Mouse (Mus musculus) midbrain, embryonic 15.5 days (tissue): ENCODE measurements around the gene Olfr993. TPM values are rescaled to one million over a fixed set of nuclear protein-coding genes. Genes with fewer than 3 reads are reported as not detected.

ENCODE experiments used
- ATAC-seq: fragments of 200-750 bp; cut with Nextera tagmentation; replicated peaks from 2 replicates; pipeline ENCODE4 v1.8.0; 2017; ENCODE audit warnings: moderate TSS enrichment
- H3K27ac ChIP-seq: fragments of 300-500 bp; sonication (generic); 2 replicates; pipeline ENCODE4 v1.5.1; 2015; ENCODE audit warnings: mild to moderate bottlenecking, inconsistent platforms
- H3K27me3 ChIP-seq: fragments of 300-500 bp; sonication (generic); replicated peaks from 2 replicates; pipeline ENCODE4 v1.6.1; 2015; ENCODE audit warnings: inconsistent platforms
- H3K36me3 ChIP-seq: fragments of 300-500 bp; sonication (generic); replicated peaks from 2 replicates; pipeline ENCODE4 v1.6.1; 2015; ENCODE audit warnings: inconsistent platforms
- H3K4me1 ChIP-seq: fragments of 300-500 bp; sonication (generic); 2 replicates; pipeline ENCODE4 v1.6.1; 2015; ENCODE audit warnings: inconsistent platforms
- H3K4me2 ChIP-seq: fragments of 300-500 bp; sonication (generic); 2 replicates; pipeline ENCODE4 v1.6.1; 2015; ENCODE audit warnings: inconsistent platforms, mild to moderate bottlenecking, moderate library complexity
- H3K4me3 ChIP-seq: fragments of 300-500 bp; sonication (generic); 2 replicates; pipeline ENCODE4 v1.5.1; 2015; ENCODE audit warnings: mild to moderate bottlenecking, inconsistent platforms
- H3K9ac ChIP-seq: fragments of 300-500 bp; sonication (generic); 2 replicates; pipeline ENCODE4 v1.6.1; 2015; ENCODE audit warnings: mild to moderate bottlenecking, inconsistent platforms
- H3K9me3 ChIP-seq: fragments of 300-500 bp; sonication (generic); 2 replicates; pipeline ENCODE4 v1.6.1; 2016; ENCODE audit warnings: inconsistent platforms
- WGBS: fragments of 180-500 bp; shearing (Covaris S2); methylation state at CpG from one replicate; pipeline ENCODE4 v1.1.7; 2015; ENCODE audit warnings: mixed read lengths; 5-methylcytosine and 5-hydroxymethylcytosine counted together
- polyA plus RNA-seq: library from polyadenylated mRNA; unstranded; fragments of >200 nt; fragmentation: Nextera tagmentation; extraction: Ambion mirVana; gene quantifications from 2 replicates; pipeline ENCODE4 v1.2.1, GENCODE M21; 2015

Olfr993 gene
- polyA plus RNA-seq = not detected in 2 replicates

DNA sequence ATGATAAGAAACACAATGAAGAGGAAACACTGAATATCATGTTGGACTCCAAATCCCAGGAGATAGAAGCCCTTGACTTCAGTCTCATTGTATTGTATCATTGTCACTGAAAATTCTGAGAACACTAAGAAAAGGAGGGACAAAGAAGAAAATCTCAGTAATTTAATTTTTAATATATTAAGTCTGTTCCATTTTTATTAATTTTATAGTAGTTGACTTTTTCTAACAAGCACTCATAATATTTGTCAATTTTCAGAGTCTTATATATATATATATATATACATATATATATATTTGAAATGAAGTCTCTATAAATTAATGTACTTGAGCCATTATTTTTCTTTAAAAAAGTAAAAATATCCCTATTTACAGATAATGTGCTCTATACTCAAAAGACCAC, at the start of gene Olfr993:
TSS of gene Olfr993 (minus strand) at position 101 of the 400 bp plus-strand sequence.
- Histone ChIP-seq H3K4me2 (no peak within 1 kb of the TSS), H3K9ac (no peak within 1 kb of the TSS), H3K27me3 (no peaks in the 10 kb centered on the region), H3K9me3 (no peaks in the 10 kb centered on the region), H3K27ac (no peak within 1 kb of the TSS), H3K36me3 (no peaks in the 10 kb centered on the region), H3K4me1 (no peaks in the 10 kb centered on the region), H3K4me3 (no peak within 1 kb of the TSS)
- ATAC-seq = no peak

DNA sequence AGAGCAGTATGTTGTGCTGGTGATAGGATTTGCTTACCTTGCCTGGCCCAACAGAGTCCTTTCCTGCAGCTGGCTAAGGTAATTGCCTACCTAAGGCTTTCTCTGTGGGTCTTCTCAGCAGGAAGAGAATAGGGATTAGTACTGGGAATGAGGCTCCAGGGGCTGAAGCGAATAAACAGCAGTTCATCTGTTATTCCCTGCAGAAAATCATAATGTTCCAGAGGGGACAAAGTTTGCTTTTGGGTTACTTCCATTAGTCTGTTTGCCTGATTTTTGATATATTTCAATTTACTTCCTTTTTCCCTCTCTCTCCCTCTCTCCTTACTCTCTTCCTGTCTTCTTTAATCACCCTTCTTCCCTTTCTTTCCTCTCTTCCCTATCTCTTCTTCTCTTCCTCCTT, 28.9 kb upstream of the Olfr993 start, which contains the start of gene Olfr995:
TSS of gene Olfr995 (minus strand) at position 101 of the 400 bp plus-strand sequence.
- Histone ChIP-seq H3K27ac (no peak within 1 kb of the TSS), H3K36me3 (no peaks in the 10 kb centered on the region), H3K4me2 (no peak within 1 kb of the TSS), H3K4me1 (no peaks in the 10 kb centered on the region), H3K4me3 (no peak within 1 kb of the TSS), H3K9me3 (no peaks in the 10 kb centered on the region), H3K9ac (no peak within 1 kb of the TSS), H3K27me3 (no peaks in the 10 kb centered on the region)
- no peak for ATAC-seq
- WGBS = 17% methylated on average over 1 of the region's 1 CpGs

DNA sequence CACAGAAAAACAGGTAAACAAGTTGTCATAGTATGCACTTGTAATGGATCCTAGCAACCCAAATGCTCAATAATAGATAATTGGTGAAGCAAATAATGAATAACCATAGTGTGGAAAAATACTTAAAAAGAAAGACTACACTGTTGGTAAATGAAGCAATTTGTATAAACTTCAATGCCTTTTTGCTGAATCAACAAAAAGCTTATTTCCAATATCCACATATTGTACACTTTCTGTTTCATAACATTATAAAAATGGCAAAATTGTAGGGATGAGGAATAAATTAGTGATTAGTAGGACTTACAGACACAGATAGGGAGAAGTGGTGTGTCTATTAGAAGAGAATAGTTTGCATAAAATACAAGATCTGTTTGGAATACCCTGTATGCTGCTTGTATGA, 27.9 kb upstream of the Olfr993 start:
- H3K9ac ChIP-seq = no peak overlapping the region
- no peak for ATAC-seq
- H3K36me3 ChIP-seq = no peaks in the 10 kb centered on the region
- H3K4me2 ChIP-seq = no peak overlapping the region
- no peak overlapping the region for H3K27ac ChIP-seq
- H3K27me3 ChIP-seq = no peaks in the 10 kb centered on the region
- no peaks in the 10 kb centered on the region for H3K9me3 ChIP-seq
- H3K4me1 ChIP-seq = no peaks in the 10 kb centered on the region
- no peak overlapping the region for H3K4me3 ChIP-seq

DNA sequence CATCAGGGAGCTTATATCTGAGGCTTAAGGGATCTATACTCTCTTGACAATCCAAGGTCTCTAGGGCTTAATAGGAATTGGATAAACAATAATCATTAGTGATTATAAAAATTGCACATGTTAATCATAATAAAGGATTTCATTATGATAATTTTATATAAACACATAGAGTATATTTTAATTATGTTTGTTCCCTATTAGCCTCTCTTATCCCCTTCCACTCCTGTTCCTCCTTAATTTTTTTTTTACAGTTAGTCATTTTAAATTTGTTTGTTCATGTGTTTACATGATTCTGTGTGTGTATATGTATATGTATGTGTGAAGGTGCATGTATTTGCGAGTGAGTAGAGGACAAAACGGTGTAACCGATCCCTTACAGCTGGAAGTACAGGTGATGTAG, 21.7 kb upstream of the Olfr993 start, which contains the start of gene Olfr994:
TSS of gene Olfr994 (minus strand) at position 101 of the 400 bp plus-strand sequence.
- Histone ChIP-seq H3K4me2 (no peak within 1 kb of the TSS), H3K9ac (no peak within 1 kb of the TSS), H3K27ac (no peak within 1 kb of the TSS), H3K27me3 (no peaks in the 10 kb centered on the region), H3K36me3 (no peaks in the 10 kb centered on the region), H3K4me3 (no peak within 1 kb of the TSS), H3K9me3 (no peaks in the 10 kb centered on the region), H3K4me1 (no peaks in the 10 kb centered on the region)
- 93% methylated on average over 3 of the region's 3 CpGs for WGBS
- ATAC-seq = no peak

DNA sequence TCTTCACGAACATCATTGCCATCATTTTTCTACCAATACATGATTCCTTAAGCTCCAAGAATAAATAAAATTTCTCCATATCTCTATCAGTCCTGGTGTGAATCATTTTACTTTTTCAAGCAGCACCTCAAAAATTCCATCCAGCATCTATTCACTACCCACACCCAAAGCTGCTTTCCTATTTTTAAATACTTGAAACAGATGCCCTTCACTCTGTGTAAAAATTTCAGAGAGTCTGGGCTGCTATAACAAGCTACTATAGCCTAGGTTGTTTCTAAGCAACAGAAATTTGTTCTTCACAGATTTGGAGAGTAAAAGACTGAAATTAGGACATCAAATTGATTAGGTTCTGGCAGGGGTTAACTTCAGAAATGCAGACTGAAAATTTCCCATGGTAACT, 11.2 kb upstream of the Olfr993 start:
- no peak overlapping the region for H3K4me2 ChIP-seq

DNA sequence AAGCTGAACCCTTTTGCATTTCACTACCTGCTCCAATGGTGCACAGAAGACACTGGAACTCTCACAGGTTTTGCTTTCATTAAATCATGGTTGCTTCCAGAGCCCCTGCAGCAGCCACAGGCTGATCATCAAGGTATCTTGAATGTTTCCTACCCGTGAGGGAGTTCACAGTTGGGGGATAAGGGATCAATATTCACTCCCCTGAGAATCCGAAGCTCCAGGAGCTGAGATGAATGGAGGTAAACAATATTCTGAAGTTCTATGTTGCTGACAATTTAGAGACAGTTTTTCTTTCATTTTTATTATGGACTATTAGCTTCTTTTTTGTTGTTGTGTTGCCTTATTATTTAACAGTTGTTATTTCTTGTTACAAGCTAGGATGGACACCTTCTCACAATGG, 5.3 kb downstream of the Olfr993 start, which contains the start of gene Olfr992:
TSS of gene Olfr992 (minus strand) at position 101 of the 400 bp plus-strand sequence.
- no peaks in the 10 kb centered on the region for H3K4me1 ChIP-seq
- H3K27me3 ChIP-seq = no peaks in the 10 kb centered on the region
- H3K27ac ChIP-seq = no peak within 1 kb of the TSS
- H3K9me3 ChIP-seq = no peaks in the 10 kb centered on the region
- 67% methylated on average over 2 of the region's 2 CpGs for WGBS
- no peaks in the 10 kb centered on the region for H3K36me3 ChIP-seq
- H3K9ac ChIP-seq = no peak within 1 kb of the TSS
- H3K4me2 ChIP-seq = no peak within 1 kb of the TSS
- ATAC-seq = no peak
- no peak within 1 kb of the TSS for H3K4me3 ChIP-seq

More for the DNA sequence above, 11.2 kb upstream of the Olfr993 start:
- no peak overlapping the region for H3K4me3 ChIP-seq
- H3K9me3 ChIP-seq = no peaks in the 10 kb centered on the region
- no peak overlapping the region for H3K9ac ChIP-seq
- no peaks in the 10 kb centered on the region for H3K36me3 ChIP-seq
- no peak overlapping the region for H3K27ac ChIP-seq
- ATAC-seq = no peak
- H3K27me3 ChIP-seq = no peaks in the 10 kb centered on the region
- H3K4me1 ChIP-seq = no peaks in the 10 kb centered on the region
- 95% methylated on average over 1 of the region's 1 CpGs for WGBS

Other genes with a start within 250 kb of the Olfr993 start
- gene Lrrc55, start 217.7 kb downstream of the Olfr993 start, polyA plus RNA-seq = 14.5 and 15.0 TPM in 2 replicates
- gene Olfr987, start 75.6 kb downstream of the Olfr993 start, polyA plus RNA-seq = not detected in 2 replicates
- not detected in 2 replicates for gene Olfr988, start 51.6 kb downstream of the Olfr993 start, polyA plus RNA-seq
- gene Olfr992, start 5.4 kb downstream of the Olfr993 start, polyA plus RNA-seq = not detected in 2 replicates
- not detected in 2 replicates for gene Olfr994, start 21.6 kb upstream of the Olfr993 start, polyA plus RNA-seq
- gene Olfr995, start 28.8 kb upstream of the Olfr993 start, polyA plus RNA-seq = not detected in 2 replicates
- 0.19 and 0.32 TPM in 2 replicates for gene 4833423E24Rik, start 104.1 kb upstream of the Olfr993 start, polyA plus RNA-seq
- not detected in 2 replicates for gene Olfr996, start 164.3 kb upstream of the Olfr993 start, polyA plus RNA-seq
- not detected in 2 replicates for gene Olfr998, start 174.1 kb upstream of the Olfr993 start, polyA plus RNA-seq
- not detected in 2 replicates for gene Olfr1000, start 197.0 kb upstream of the Olfr993 start, polyA plus RNA-seq
- gene Olfr1002, start 235.8 kb upstream of the Olfr993 start, polyA plus RNA-seq = not detected in 2 replicates
- not detected in 2 replicates for gene Olfr154, start 249.6 kb upstream of the Olfr993 start, polyA plus RNA-seq